Mouse (Mus musculus) thymus, adult 2 months (tissue): Measurements from ENCODE around the gene Esd. TPM values are rescaled to one million over a fixed set of nuclear protein-coding genes. Genes with fewer than 3 reads are reported as not detected.

Source experiments
- DNase-seq: peaks from one replicate; pipeline ENCODE4 v3.0.0; 2021
- H3K27ac ChIP-seq: fragments of 200-500 bp; 2 replicates; pipeline ENCODE4 v1.5.1; 2012; ENCODE audit warnings: low read length, control low read depth; ENCODE audit not compliant: control insufficient read depth, insufficient read depth
- H3K27me3 ChIP-seq: fragments of 200-500 bp; 2 replicates; pipeline ENCODE4 v1.6.1; 2012; ENCODE audit warnings: mild to moderate bottlenecking, low read length, moderate library complexity, mixed read lengths; ENCODE audit not compliant: control insufficient read depth, insufficient read depth
- H3K36me3 ChIP-seq: fragments of 200-500 bp; 2 replicates; pipeline ENCODE4 v1.6.1; 2012; ENCODE audit warnings: mild to moderate bottlenecking, low read length, moderate library complexity; ENCODE audit not compliant: control insufficient read depth, insufficient read depth
- H3K4me1 ChIP-seq: fragments of 200-500 bp; replicated peaks from 2 replicates; pipeline ENCODE4 v1.6.1; 2012; ENCODE audit warnings: low read length; ENCODE audit not compliant: control insufficient read depth, insufficient read depth
- H3K4me3 ChIP-seq: fragments of 200-500 bp; 2 replicates; pipeline ENCODE4 v1.5.1; 2012; ENCODE audit warnings: mild to moderate bottlenecking, low read length, control low read depth, moderate library complexity; ENCODE audit not compliant: control insufficient read depth, insufficient read depth
- CTCF ChIP-seq: fragments of 200-500 bp; IDR thresholded peaks from 2 replicates; pipeline ENCODE4 v1.5.1; 2012; ENCODE audit warnings: mild to moderate bottlenecking, control low read depth, low read length, moderate library complexity, borderline replicate concordance; ENCODE audit not compliant: control insufficient read depth, poor library complexity, insufficient read depth; ENCODE audit errors: extremely low read depth
- POLR2A ChIP-seq: fragments of 200-500 bp; IDR thresholded peaks from 2 replicates; pipeline ENCODE4 v1.6.1; 2012; ENCODE audit warnings: mild to moderate bottlenecking, low read length, control low read depth, moderate library complexity; ENCODE audit not compliant: control insufficient read depth, poor library complexity, insufficient read depth; ENCODE audit errors: extremely low read depth
- WGBS: fragments of 180-500 bp; shearing (Covaris S2); methylation state at CpG from one replicate; pipeline ENCODE4 v1.1.7; 2018; 5-methylcytosine and 5-hydroxymethylcytosine counted together
- polyA plus RNA-seq: library from polyadenylated mRNA; depleted of rRNA; stranded (reverse); fragments of >200 nt; gene quantifications from 2 replicates; pipeline ENCODE4 v1.2.3, GENCODE M21; 2012; rRNA removed

Esd gene
- polyA plus RNA-seq, result 42.5 and 46.1 TPM in 2 replicates

- peaks cover 6% of the 10 kb centered on the region; the same call in 1 of the 2 replicates for H3K36me3 ChIP-seq
Measured at GRCm38 (mm10) chr14:74732079-74732783, at the start of gene Esd. Gene Esd (plus strand): TSS chr14:74732297.

DNA sequence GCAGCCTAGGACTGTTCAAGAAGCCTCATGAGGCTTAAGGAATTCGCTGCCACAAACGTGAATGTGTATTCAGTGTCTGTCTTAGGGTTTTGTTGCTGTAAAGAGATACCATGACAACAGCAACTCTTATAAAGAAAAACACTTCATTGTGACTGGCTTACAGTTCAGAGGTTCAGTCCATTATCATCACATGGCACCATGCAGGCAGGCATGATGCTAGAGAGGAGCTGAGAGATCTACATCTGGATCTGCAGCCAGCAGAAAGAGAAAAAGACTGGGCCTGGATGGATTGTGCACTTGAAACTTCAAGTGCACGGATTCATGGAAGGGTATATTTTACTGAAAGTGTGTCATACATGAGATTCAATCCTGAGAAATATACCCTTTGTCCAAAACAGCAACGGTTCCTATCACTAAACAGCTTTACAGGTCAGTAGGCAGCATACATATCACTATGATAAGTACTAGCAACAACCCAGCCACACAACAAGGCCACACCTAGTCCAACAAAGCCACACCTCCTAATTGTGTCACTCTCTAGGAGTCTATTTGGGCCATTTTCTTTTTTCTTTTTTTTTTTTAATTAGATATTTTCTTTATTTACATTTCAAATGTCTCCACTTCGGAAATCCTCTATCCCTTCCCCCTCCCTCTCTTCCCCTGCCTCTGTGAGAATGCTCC is 47.7 kb upstream of the Esd start:
- H3K36me3 ChIP-seq, result no peaks in the 10 kb centered on the region
- TF ChIP-seq CTCF (no peak), POLR2A (no peak)
- 90% methylated on average over 5 of the region's 5 CpGs for WGBS
- no peak for DNase-seq
- H3K27ac ChIP-seq, result no peak overlapping the region
- no peaks in the 10 kb centered on the region for H3K27me3 ChIP-seq
- no peak overlapping the region for H3K4me3 ChIP-seq
- no peaks in the 10 kb centered on the region for H3K4me1 ChIP-seq

More at GRCm38 (mm10) chr14:74732079-74732783, at the start of gene Esd:
- no peak within 1 kb of the TSS for H3K27ac ChIP-seq
- peaks cover 4% of the 10 kb centered on the region; the same call in 1 of the 2 replicates for H3K4me1 ChIP-seq
- peak; percentile 23; the same call in 1 of the 2 replicates for TF ChIP-seq CTCF
- peak; percentile 72; the same call in 1 of the 2 replicates for TF ChIP-seq POLR2A
- peak within 1 kb of the TSS; percentile 64 for H3K4me3 ChIP-seq
- H3K27me3 ChIP-seq, result no peaks in the 10 kb centered on the region
- DNase-seq, result peak; percentile 96
- WGBS, result 1% methylated on average over 53 of the region's 53 CpGs

GRCm38 (mm10) chr14:74691963-74692362 is 40.1 kb upstream of the Esd start:
- WGBS, result 100% methylated on average over 2 of the region's 2 CpGs
- H3K27me3 ChIP-seq, result no peaks in the 10 kb centered on the region
- no peaks in the 10 kb centered on the region for H3K36me3 ChIP-seq
- H3K27ac ChIP-seq, result no peak overlapping the region
- TF ChIP-seq CTCF (no peak), POLR2A (no peak)
- DNase-seq, result no peak
- H3K4me1 ChIP-seq, result no peaks in the 10 kb centered on the region
- no peak overlapping the region for H3K4me3 ChIP-seq

GRCm38 (mm10) chr14:74696766-74697165 is 35.3 kb upstream of the Esd start:
- no peak for DNase-seq
- Histone ChIP-seq H3K4me3 (no peak overlapping the region), H3K36me3 (no peaks in the 10 kb centered on the region), H3K27ac (no peak overlapping the region), H3K4me1 (no peaks in the 10 kb centered on the region), H3K27me3 (no peaks in the 10 kb centered on the region)
- 50% methylated on average over 4 of the region's 4 CpGs for WGBS
- TF ChIP-seq CTCF (no peak), POLR2A (no peak)

- no peaks in the 10 kb centered on the region for H3K27me3 ChIP-seq
- no peak overlapping the region for H3K27ac ChIP-seq
- H3K4me1 ChIP-seq, result no peaks in the 10 kb centered on the region
- no peak for DNase-seq
- H3K4me3 ChIP-seq, result no peak overlapping the region
- TF ChIP-seq POLR2A, result no peak
- TF ChIP-seq CTCF, result no peak
- no peaks in the 10 kb centered on the region for H3K36me3 ChIP-seq
Measured at GRCm38 (mm10) chr14:74697432-74697831, 34.7 kb upstream of the Esd start.

- WGBS, result 93% methylated on average over 3 of the region's 3 CpGs
- DNase-seq, result no peak
- Histone ChIP-seq H3K27me3 (no peaks in the 10 kb centered on the region), H3K4me1 (0 out of 2 replicates have a peak, but pooled peaks cover 2% of the 10 kb centered on the region), H3K4me3 (no peak overlapping the region), H3K36me3 (no peaks in the 10 kb centered on the region), H3K27ac (no peak overlapping the region)
- no peak for TF ChIP-seq POLR2A
- no peak for TF ChIP-seq CTCF
Measured at GRCm38 (mm10) chr14:74699241-74699640, 32.9 kb upstream of the Esd start.
